Mouse (Mus musculus): ENCODE measurements around the gene Pax2.

DNA sequence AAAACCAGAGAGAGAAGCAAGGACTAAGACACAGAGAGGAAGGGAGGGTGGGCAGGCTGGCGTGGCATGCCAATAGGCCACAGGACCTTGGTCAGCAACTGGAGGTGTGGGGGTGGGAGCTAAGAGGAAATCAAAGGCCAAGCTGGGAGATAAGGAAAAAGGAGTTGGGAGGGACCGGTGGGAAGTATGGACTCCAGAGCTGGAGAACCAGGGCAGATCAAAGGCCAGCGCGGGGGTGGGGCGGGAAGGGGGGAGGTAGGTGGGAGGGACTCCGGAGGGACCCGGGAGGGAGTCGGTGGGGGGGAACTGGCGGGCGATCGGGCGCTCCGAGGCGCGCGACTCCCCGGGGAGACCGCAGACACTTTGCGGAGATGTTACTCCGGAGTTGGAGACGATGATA is 21.7 kb upstream of the Pax2 start:
- TF ChIP-seq MYOG (IDR thresholded peaks at IDR 0.05; ENCODE audit: control insufficient read depth, extremely low read depth, insufficient read length) (no peak), CTCF (IDR thresholded peaks at IDR 0.05; ENCODE audit: control insufficient read depth, insufficient read depth, insufficient read length) (no peak), USF1 (IDR thresholded peaks at IDR 0.05; ENCODE audit: low read depth) (no peak), MAX (IDR thresholded peaks at IDR 0.05) (no peak), MYOD1 (IDR thresholded peaks at IDR 0.05; ENCODE audit: control insufficient read depth, insufficient read length, low read depth) (no peak), FOSL1 (IDR thresholded peaks at IDR 0.05; ENCODE audit: insufficient read depth, low read length, poor library complexity, severe bottlenecking) (no peak), CEBPB (IDR thresholded peaks at IDR 0.05; ENCODE audit: low read depth) (no peak)

Measured in C2C12 (cell line).